Mouse (Mus musculus) ES-E14 (cell line): ENCODE data around the gene Camk1. TPM values are rescaled to one million over a fixed set of nuclear protein-coding genes. Genes with fewer than 3 reads are reported as not detected.

Source experiments
- DNase-seq: peaks from one replicate; pipeline ENCODE4 v3.0.0-alpha.2; 2013; ENCODE audit warnings: low read depth, low spot score
- H3K27ac ChIP-seq: 2 replicates; pipeline ENCODE4 v1.5.1; 2012; ENCODE audit warnings: low read depth, mild to moderate bottlenecking, low read length, moderate library complexity, mixed read lengths; ENCODE audit not compliant: poor library complexity, insufficient read depth, severe bottlenecking
- H3K36me3 ChIP-seq: 2 replicates; pipeline ENCODE4 v1.6.1; 2012; ENCODE audit warnings: mild to moderate bottlenecking, low read length, moderate library complexity, mixed read lengths; ENCODE audit not compliant: control insufficient read depth, poor library complexity, insufficient read depth, severe bottlenecking
- H3K4me1 ChIP-seq, 2 experiments: fragments of 150-350 bp in 1 of 2; sonication (generic) in 1 of 2; 2 replicates each; pipeline ENCODE4 v1.6.1; 2012; ENCODE audit warnings: low read length in 2 of 2, mild to moderate bottlenecking in 1 of 2, mixed read lengths in 1 of 2; ENCODE audit not compliant: control insufficient read depth in 2 of 2, insufficient read depth in 2 of 2, poor library complexity in 1 of 2
- H3K4me3 ChIP-seq, 2 experiments: fragments of 150-350 bp in 1 of 2; sonication (generic) in 1 of 2; 2 replicates each; pipeline ENCODE4 v1.5.1; 2012; ENCODE audit warnings: low read length in 2 of 2, low read depth in 1 of 2, mild to moderate bottlenecking in 1 of 2, mixed read lengths in 1 of 2; ENCODE audit not compliant: insufficient read depth in 1 of 2, poor library complexity in 1 of 2, severe bottlenecking in 1 of 2
- H3K9ac ChIP-seq: 2 replicates; pipeline ENCODE4 v1.6.1; 2012; ENCODE audit warnings: low read depth, mild to moderate bottlenecking, low read length, mixed read lengths; ENCODE audit not compliant: poor library complexity, insufficient read depth, severe bottlenecking
- H3K9me3 ChIP-seq: fragments of 150-350 bp; sonication (generic); 2 replicates; pipeline ENCODE4 v1.6.1; 2012; ENCODE audit warnings: low read depth, mild to moderate bottlenecking, low read length; ENCODE audit not compliant: control insufficient read depth, insufficient read depth
- CHD2 ChIP-seq: IDR thresholded peaks from 2 replicates; pipeline ENCODE4 v1.6.1; 2014; ENCODE audit warnings: mild to moderate bottlenecking, low read depth, low read length, inconsistent platforms
- HCFC1 ChIP-seq: IDR thresholded peaks from 2 replicates; pipeline ENCODE4 v1.6.1; 2012; ENCODE audit warnings: low read length, inconsistent platforms, borderline replicate concordance; ENCODE audit not compliant: insufficient read depth
- MAFK ChIP-seq: IDR thresholded peaks from 2 replicates; pipeline ENCODE4 v1.6.1; 2014; ENCODE audit warnings: mild to moderate bottlenecking, low read depth, low read length, inconsistent platforms; ENCODE audit not compliant: insufficient read depth
- ZC3H11A ChIP-seq: IDR thresholded peaks from 2 replicates; pipeline ENCODE4 v1.6.1; 2012; ENCODE audit warnings: low read depth, mild to moderate bottlenecking, inconsistent platforms, low read length, borderline replicate concordance
- ZNF384 ChIP-seq: IDR thresholded peaks from 2 replicates; pipeline ENCODE4 v1.6.1; 2012; ENCODE audit warnings: low read depth, low read length, inconsistent platforms
- in situ Hi-C, 2 experiments: fragments of 600-800 bp; cut with MboI; formaldehyde crosslinking; loops; one replicate each; pipeline ENCODE4 v1.15.1; 2025; ENCODE audit warnings: low sequenced_read_pairs in 2 of 2, inconsistent platforms in 1 of 2; ENCODE audit not compliant: unreplicated experiment in 2 of 2
- total RNA-seq: library from RNA; depleted of rRNA; stranded (reverse); fragments of 300-350 nt; gene quantifications from 2 replicates; pipeline ENCODE4 v1.2.3, GENCODE M21; 2012

Gene Camk1
- total RNA-seq, 1 experiment, result 9.4 TPM

DNA sequence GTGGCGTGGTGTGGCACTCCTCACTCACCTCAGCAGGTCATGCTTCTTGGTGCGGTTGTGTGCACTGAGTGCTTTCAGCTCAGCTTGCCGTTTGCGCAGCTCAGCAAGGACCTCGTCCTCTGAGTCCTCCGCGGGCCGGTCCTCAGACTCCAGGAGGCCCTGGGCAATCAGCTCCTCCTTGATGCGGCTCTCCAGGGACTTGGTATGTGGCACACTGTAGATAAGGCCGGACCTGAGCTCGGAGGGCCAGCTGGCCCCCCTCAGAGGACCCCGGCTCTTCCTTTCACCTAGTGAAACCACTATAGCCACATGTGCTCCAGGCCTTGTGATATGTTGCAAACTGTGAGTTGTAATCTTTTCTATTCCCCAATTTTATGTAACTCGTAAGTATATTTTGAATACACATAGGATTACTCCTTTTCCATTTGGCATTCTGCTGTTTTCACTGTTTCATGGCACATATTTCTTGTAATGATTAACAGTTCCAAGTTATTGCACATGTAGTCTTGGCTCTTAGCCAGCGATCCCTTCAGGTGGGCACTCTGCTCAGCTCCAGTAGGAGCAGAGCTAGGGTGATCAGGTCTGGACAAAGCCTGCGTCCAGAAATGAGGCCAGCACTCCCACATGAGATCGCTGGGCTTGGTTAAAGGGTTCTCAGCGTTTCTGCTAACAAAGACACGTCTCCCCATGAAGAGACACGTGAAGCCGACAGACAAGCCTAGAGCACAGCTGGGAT is 26.6 kb upstream of the Camk1 start:
- no peak for TF ChIP-seq MAFK
- Histone ChIP-seq H3K9ac (no peak overlapping the region), H3K36me3 (peaks cover 42% of the 10 kb centered on the region), H3K4me1 (peaks cover 6 to 10% of the 10 kb centered on the region in 2 experiments; a peak in 3 of 4 replicates), H3K4me3 (no peak overlapping the region), H3K9me3 (no peaks in the 10 kb centered on the region), H3K27ac (no peak overlapping the region)
- DNase-seq, result no peak
- in situ Hi-C loops, result no loop called here

DNA sequence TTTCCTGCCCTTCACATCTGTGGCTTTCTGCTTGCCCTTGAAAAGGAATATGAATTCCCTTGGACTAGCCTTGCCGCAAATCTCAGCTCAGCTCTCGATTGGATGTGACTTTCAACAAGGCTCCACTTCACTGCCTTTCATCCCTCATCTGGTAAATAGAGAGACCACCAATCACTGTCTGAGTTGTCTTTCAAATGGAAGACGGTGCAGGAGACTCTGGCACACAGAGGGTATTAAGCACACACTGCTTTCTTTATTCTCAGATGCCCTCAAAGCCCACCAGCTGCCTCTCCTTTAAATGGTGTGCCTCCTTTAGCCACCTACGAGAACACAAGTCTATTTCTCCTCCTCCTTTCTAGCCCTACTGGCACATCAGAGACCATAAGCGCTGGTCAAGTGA is 24.8 kb upstream of the Camk1 start:
- Histone ChIP-seq H3K9me3 (no peaks in the 10 kb centered on the region), H3K36me3 (peaks cover 36% of the 10 kb centered on the region), H3K27ac (peak overlapping the region; percentile 54; the same call in 1 of the 2 replicates), H3K4me1 (peaks cover 6 to 15% of the 10 kb centered on the region in 2 experiments; a peak in 3 of 4 replicates), H3K4me3 (no peak overlapping the region), H3K9ac (peak overlapping the region; percentile 56; the same call in 1 of the 2 replicates)
- DNase-seq, result no peak
- TF ChIP-seq ZNF384, result no peak
- in situ Hi-C loops, result no loop called here

DNA sequence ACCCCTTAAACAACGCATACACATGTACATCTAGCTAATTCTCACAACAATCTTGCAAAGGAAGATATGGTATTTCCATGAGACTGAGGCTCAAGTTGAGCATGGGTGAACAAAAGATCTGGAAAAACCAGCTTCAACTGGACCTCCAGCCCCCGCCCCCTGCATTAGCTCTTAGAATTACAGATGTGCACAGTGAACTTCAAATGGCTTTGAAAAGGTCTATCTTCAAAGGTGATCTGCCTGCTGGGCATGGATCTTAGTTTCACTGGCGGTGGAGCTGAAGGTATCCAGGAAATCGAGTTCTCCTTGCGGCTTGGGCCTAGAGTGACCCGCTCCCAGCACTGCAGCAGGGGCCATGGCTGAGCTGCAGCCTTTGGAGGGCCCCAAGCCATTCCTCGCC is 24.3 kb upstream of the Camk1 start:
- TF ChIP-seq MAFK, result no peak
- TF ChIP-seq HCFC1, result no peak
- TF ChIP-seq ZC3H11A, result no peak
- no peak for TF ChIP-seq CHD2
- no peak for TF ChIP-seq ZNF384
- Histone ChIP-seq H3K4me3 (peak overlapping the region; percentile 8 to 11; a peak in 1 of 4 replicates), H3K36me3 (peaks cover 33% of the 10 kb centered on the region), H3K9ac (peak overlapping the region; percentile 56; the same call in 1 of the 2 replicates), H3K9me3 (no peaks in the 10 kb centered on the region), H3K27ac (peak overlapping the region; percentile 63; the same call in 1 of the 2 replicates), H3K4me1 (peaks cover 6 to 15% of the 10 kb centered on the region in 2 experiments; a peak in 3 of 4 replicates)
- in situ Hi-C loops, result no loop called here
- DNase-seq, result peak; percentile 71

DNA sequence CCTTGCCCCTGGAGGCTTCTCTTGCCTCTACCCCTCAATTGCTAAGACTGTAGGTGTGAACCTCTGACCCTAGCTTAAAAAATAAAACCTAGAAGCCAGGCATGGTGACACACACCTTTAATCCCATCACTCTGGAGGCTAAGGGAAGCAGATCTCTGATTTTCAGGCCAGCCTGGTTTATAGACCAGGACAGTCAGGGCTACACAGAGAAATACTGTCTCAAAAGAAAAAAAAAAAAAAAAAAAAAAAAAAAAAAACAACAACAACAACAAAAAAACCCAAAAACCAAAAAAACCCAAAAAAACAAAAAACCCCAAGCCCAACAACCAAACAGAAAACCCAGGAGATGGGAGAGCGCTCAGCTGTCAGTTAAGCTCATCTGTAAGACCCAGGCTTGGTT is 23.8 kb upstream of the Camk1 start:
- H3K4me1 ChIP-seq, result peaks cover 6 to 15% of the 10 kb centered on the region in 2 experiments; a peak in 3 of 4 replicates
- H3K9ac ChIP-seq, result no peak overlapping the region; the same call in 1 of the 2 replicates
- no peaks in the 10 kb centered on the region for H3K9me3 ChIP-seq
- H3K4me3 ChIP-seq, result no peak overlapping the region
- H3K27ac ChIP-seq, result peak overlapping the region; percentile 63; the same call in 1 of the 2 replicates
- TF ChIP-seq ZNF384 (peak; percentile 93), ZC3H11A (no peak), MAFK (no peak), CHD2 (no peak), HCFC1 (no peak)
- peaks cover 33% of the 10 kb centered on the region for H3K36me3 ChIP-seq
- DNase-seq, result no peak
- in situ Hi-C loops, result no loop called here

DNA sequence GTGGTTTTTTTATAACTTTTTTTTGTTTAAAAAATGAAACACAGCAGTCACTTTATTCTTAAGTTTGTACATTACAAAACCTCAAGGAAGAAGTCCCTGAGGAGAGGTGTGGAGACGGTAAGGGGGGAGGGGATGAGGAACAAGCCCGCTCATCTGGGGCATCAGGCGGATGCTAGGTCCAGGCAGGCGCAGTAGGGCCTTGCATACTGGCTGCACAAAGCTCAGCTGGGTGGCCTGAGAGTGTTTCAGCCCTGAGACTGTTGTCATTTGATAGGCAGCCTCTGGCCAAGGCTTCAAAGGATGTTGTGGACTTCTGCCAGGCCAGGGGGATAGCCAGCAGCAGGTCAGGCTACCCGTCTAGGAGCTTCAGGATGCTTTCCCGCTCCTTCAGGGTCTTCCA is 22.9 kb upstream of the Camk1 start:
- H3K4me3 ChIP-seq, result peak overlapping the region; percentile 42 to 45
- in situ Hi-C loops, result no loop called here
- peaks cover 6 to 19% of the 10 kb centered on the region in 2 experiments; a peak in 3 of 4 replicates for H3K4me1 ChIP-seq
- H3K27ac ChIP-seq, result peak overlapping the region; percentile 79
- peaks cover 23% of the 10 kb centered on the region; the same call in 1 of the 2 replicates for H3K36me3 ChIP-seq
- H3K9ac ChIP-seq, result peak overlapping the region; percentile 76
- no peak for DNase-seq
- no peak for TF ChIP-seq ZNF384
- no peak for TF ChIP-seq CHD2
- no peak for TF ChIP-seq ZC3H11A
- TF ChIP-seq HCFC1, result no peak
- no peak for TF ChIP-seq MAFK
- H3K9me3 ChIP-seq, result no peaks in the 10 kb centered on the region
